ENCODE assay signal across 18 mouse cellular contexts in the genomic region with DNA sequence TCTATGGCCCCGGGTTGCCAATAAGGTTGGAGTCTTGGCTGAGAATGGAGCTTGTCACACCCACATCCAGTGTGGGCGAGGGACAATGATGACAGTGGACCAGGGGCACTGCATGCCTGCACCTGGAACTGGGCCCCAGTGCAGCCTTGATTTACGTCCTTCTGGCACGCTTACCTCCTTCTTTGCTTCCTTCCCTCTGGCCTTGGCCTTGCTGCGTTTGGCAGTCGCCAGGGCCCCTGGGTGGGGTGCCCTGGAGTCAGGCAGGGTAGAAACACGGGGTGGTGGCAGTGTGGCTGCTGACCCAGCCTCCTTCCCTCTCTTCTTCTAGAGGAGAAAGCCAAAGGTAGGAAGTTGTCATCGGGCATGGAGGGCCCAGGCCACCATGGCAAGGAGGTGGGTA. TPM values are rescaled to one million over a fixed set of nuclear protein-coding genes. Genes with fewer than 3 reads are reported as not detected.
DNase-seq lines count a peak whose midpoint lies in the region; ATAC-seq lines count a peak whose summit lies in the region.
"Had no signal": no experiment of that assay in that cellular context is flagged by ENCODE, and none has a peak within 500 bp of the region (broad histone marks: within the 10 kb centered on the region; RNA-seq: fewer than 3 reads in every experiment).

No protein-coding gene starts in this region.

- no peaks in the 10 kb centered on the region for H3K27me3 ChIP-seq in forebrain, embryonic 13.5 days
- H3K27me3 ChIP-seq in forebrain, embryonic 16.5 days (replicated peaks; ENCODE audit: control insufficient read depth, insufficient read depth, low read length) = no peaks in the 10 kb centered on the region
- H3K27me3 ChIP-seq: embryonic facial prominence, embryonic 13.5 days; heart, embryonic 12.5 days had no signal

- 88% methylated on average over 8 of the region's 8 CpGs for WGBS in forebrain, embryonic 13.5 days
- 75% methylated on average over 8 of the region's 8 CpGs for WGBS in forebrain, embryonic 16.5 days

- 0 out of 2 replicates have a peak overlapping the region, but pooled peaks have one; percentile 26 for H3K27ac ChIP-seq in forebrain, embryonic 13.5 days
- H3K27ac ChIP-seq in forebrain, embryonic 16.5 days (ENCODE audit: low read length) = no peak overlapping the region
- H3K27ac ChIP-seq: embryonic facial prominence, embryonic 13.5 days; hindbrain, postnatal 0 days had no signal

- H3K4me1 ChIP-seq in forebrain, embryonic 13.5 days = no peaks in the 10 kb centered on the region
- no peaks in the 10 kb centered on the region for H3K4me1 ChIP-seq in forebrain, embryonic 16.5 days (replicated peaks; ENCODE audit: control insufficient read depth, insufficient read depth, low read length)
- H3K4me1 ChIP-seq: embryonic facial prominence, embryonic 13.5 days; heart, embryonic 12.5 days had no signal

- ATAC-seq in forebrain, embryonic 13.5 days = no peak
- no peak for ATAC-seq in forebrain, embryonic 16.5 days
- ATAC-seq: forebrain, embryonic 14.5 days; hindbrain, postnatal 0 days had no signal

- no peaks in the 10 kb centered on the region for H3K9me3 ChIP-seq in forebrain, embryonic 13.5 days (replicated peaks)
- H3K9me3 ChIP-seq in forebrain, embryonic 16.5 days (ENCODE audit: control insufficient read depth, low read length) = no peaks in the 10 kb centered on the region
- H3K9me3 ChIP-seq: embryonic facial prominence, embryonic 13.5 days; heart, embryonic 12.5 days had no signal

- no peak overlapping the region for H3K9ac ChIP-seq in forebrain, embryonic 13.5 days
- no peak overlapping the region for H3K9ac ChIP-seq in forebrain, embryonic 16.5 days (replicated peaks; ENCODE audit: low read depth, low read length)
- H3K9ac ChIP-seq: embryonic facial prominence, embryonic 13.5 days; heart, embryonic 12.5 days had no signal

- no peak overlapping the region for H3K4me2 ChIP-seq in forebrain, embryonic 13.5 days
- H3K4me2 ChIP-seq in forebrain, embryonic 16.5 days (ENCODE audit: low read length) = no peak overlapping the region
- H3K4me2 ChIP-seq: embryonic facial prominence, embryonic 13.5 days; heart, embryonic 12.5 days had no signal

- H3K4me3 ChIP-seq in forebrain, embryonic 13.5 days = no peak overlapping the region
- no peak overlapping the region for H3K4me3 ChIP-seq in forebrain, embryonic 16.5 days (replicated peaks; ENCODE audit: low read length)
- H3K4me3 ChIP-seq: embryonic facial prominence, embryonic 13.5 days; heart, embryonic 12.5 days had no signal

- peaks cover 99% of the 10 kb centered on the region for H3K36me3 ChIP-seq in forebrain, embryonic 13.5 days (ENCODE audit: poor library complexity, severe bottlenecking)
- peaks cover 55% of the 10 kb centered on the region for H3K36me3 ChIP-seq in forebrain, embryonic 16.5 days (ENCODE audit: control insufficient read depth, insufficient read depth)

- DNase-seq in ovary, postnatal 36 days (ENCODE audit: low spot score) = peak; percentile 38
- no peak for DNase-seq in ovary, adult 18-20 months (ENCODE audit: low spot score)
- DNase-seq in adrenal gland, postnatal 36 days = peak; percentile 76 to 78
- DNase-seq in right cerebral cortex, postnatal 14 days = no peak
- no peak for DNase-seq in c-Kit-positive CD71-positive TER-119-positive erythroid progenitor cells, embryonic 14.5 days (ENCODE audit: low spot score)
- DNase-seq: cerebellum, adult 18-20 months; cerebellum, adult 9-11 months; cerebellum, postnatal 36 days; gastrocnemius, postnatal 10 days; heart, postnatal 36 days; kidney, adult 11 months had no signal

RNA-seq across cellular contexts. Expression of a gene that starts 47.6 kb away (rescaled TPM):
- 50.9 and 54.0 TPM in 2 replicates for polyA plus RNA-seq in forebrain, embryonic 13.5 days (2015; fragmentation: Nextera tagmentation; extraction: Ambion mirVana)
- polyA plus RNA-seq in forebrain, embryonic 16.5 days (2015; fragmentation: Nextera tagmentation; extraction: Ambion mirVana) = 93.7 and 99.2 TPM in 2 replicates
- 10 to 100 TPM; 14.4 to 22.8 TPM for total RNA-seq in adrenal gland, postnatal 36 days (2021)
- total RNA-seq: MEL had no signal

Comparison
In these comparisons a context has a peak if more than half of its experiments do, and no peak if none do; other contexts are left out.
1. DNase-seq: peak in ovary, postnatal 36 days (single experiment) and adrenal gland, postnatal 36 days (2 of 2); none in ovary, adult 18-20 months (single experiment), right cerebral cortex, postnatal 14 days (single experiment) and c-Kit-positive CD71-positive TER-119-positive erythroid progenitor cells, embryonic 14.5 days (single experiment).